Mouse (Mus musculus) heart, embryonic 15.5 days (tissue): ENCODE data around the gene Tigar. TPM values are rescaled to one million over a fixed set of nuclear protein-coding genes. Genes with fewer than 3 reads are reported as not detected.

Experiments
- ATAC-seq: fragments of 200-750 bp; cut with Nextera tagmentation; replicated peaks from 2 replicates; pipeline ENCODE4 v1.8.0; 2017; ENCODE audit warnings: low read depth, moderate TSS enrichment; ENCODE audit not compliant: insufficient number of reproducible peaks, insufficient read depth, low FRiP score
- H3K27ac ChIP-seq: fragments of 300-500 bp; sonication (generic); 2 replicates; pipeline ENCODE4 v1.5.1; 2015; ENCODE audit warnings: mild to moderate bottlenecking, inconsistent platforms
- H3K27me3 ChIP-seq: fragments of 300-500 bp; sonication (generic); 2 replicates; pipeline ENCODE4 v1.6.1; 2015; ENCODE audit warnings: inconsistent platforms
- H3K36me3 ChIP-seq: fragments of 300-500 bp; sonication (generic); 2 replicates; pipeline ENCODE4 v1.6.1; 2015; ENCODE audit warnings: mild to moderate bottlenecking, inconsistent platforms
- H3K4me1 ChIP-seq: fragments of 300-500 bp; sonication (generic); replicated peaks from 2 replicates; pipeline ENCODE4 v1.6.1; 2015; ENCODE audit warnings: inconsistent platforms
- H3K4me2 ChIP-seq: fragments of 300-500 bp; sonication (generic); 2 replicates; pipeline ENCODE4 v1.6.1; 2015; ENCODE audit warnings: inconsistent platforms, mild to moderate bottlenecking, moderate library complexity
- H3K4me3 ChIP-seq: fragments of 300-500 bp; sonication (generic); 2 replicates; pipeline ENCODE4 v1.5.1; 2015; ENCODE audit warnings: mild to moderate bottlenecking, inconsistent platforms
- H3K9ac ChIP-seq: fragments of 300-500 bp; sonication (generic); 2 replicates; pipeline ENCODE4 v1.6.1; 2015; ENCODE audit warnings: mild to moderate bottlenecking, inconsistent platforms
- H3K9me3 ChIP-seq: fragments of 300-500 bp; sonication (generic); replicated peaks from 2 replicates; pipeline ENCODE4 v1.6.1; 2016; ENCODE audit warnings: inconsistent platforms
- WGBS: fragments of 180-500 bp; shearing (Covaris S2); methylation state at CpG from one replicate; pipeline ENCODE4 v1.1.7; 2015; ENCODE audit warnings: mixed read lengths; 5-methylcytosine and 5-hydroxymethylcytosine counted together
- polyA plus RNA-seq: library from polyadenylated mRNA; unstranded; fragments of >200 nt; fragmentation: Nextera tagmentation; extraction: Ambion mirVana; gene quantifications from 2 replicates; pipeline ENCODE4 v1.2.1, GENCODE M21; 2015

The Tigar gene
- 6.2 and 7.8 TPM in 2 replicates for polyA plus RNA-seq

GRCm38 (mm10) chr6:127109402-127109930, at the start of gene Tigar:
Tigar (minus strand) TSS chr6:127109557.
- WGBS = under 1% methylated on average over 37 of the region's 37 CpGs
- peak; percentile 98 for ATAC-seq
- Histone ChIP-seq H3K36me3 (no peaks in the 10 kb centered on the region), H3K9ac (peak within 1 kb of the TSS; percentile 62), H3K9me3 (no peaks in the 10 kb centered on the region), H3K27ac (peak within 1 kb of the TSS; percentile 57; the same call in 1 of the 2 replicates), H3K4me2 (peak within 1 kb of the TSS; percentile 84), H3K27me3 (no peaks in the 10 kb centered on the region), H3K4me1 (peaks cover 21% of the 10 kb centered on the region), H3K4me3 (peak within 1 kb of the TSS; percentile 68)

DNA sequence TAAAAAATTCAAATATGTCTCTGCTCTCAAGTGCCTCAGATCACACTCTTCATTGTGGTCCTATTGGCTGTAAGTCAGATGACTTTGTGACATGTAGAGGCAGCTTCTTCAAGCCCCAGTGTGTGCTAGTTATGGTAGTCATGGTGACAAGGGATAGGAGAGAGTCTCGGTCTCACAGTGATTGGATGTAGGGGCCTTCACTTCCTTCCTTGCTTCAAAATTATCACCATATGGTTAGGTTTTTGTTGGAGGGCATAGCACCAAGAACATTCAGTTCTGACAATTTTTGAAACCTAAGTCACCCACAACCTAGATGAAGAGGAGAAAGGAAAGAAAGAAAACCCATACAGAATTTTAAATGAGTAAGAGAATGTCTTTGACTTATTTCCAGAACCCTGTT, 48.0 kb upstream of the Tigar start:
- H3K9ac ChIP-seq = no peak overlapping the region
- 0 out of 2 replicates have a peak, but pooled peaks cover 3% of the 10 kb centered on the region for H3K27me3 ChIP-seq
- no peak overlapping the region for H3K4me3 ChIP-seq
- H3K4me1 ChIP-seq = peaks cover 31% of the 10 kb centered on the region
- H3K9me3 ChIP-seq = no peaks in the 10 kb centered on the region
- H3K27ac ChIP-seq = no peak overlapping the region
- H3K4me2 ChIP-seq = no peak overlapping the region
- no peaks in the 10 kb centered on the region for H3K36me3 ChIP-seq
- 51% methylated on average over 1 of the region's 1 CpGs for WGBS
- ATAC-seq = no peak

DNA sequence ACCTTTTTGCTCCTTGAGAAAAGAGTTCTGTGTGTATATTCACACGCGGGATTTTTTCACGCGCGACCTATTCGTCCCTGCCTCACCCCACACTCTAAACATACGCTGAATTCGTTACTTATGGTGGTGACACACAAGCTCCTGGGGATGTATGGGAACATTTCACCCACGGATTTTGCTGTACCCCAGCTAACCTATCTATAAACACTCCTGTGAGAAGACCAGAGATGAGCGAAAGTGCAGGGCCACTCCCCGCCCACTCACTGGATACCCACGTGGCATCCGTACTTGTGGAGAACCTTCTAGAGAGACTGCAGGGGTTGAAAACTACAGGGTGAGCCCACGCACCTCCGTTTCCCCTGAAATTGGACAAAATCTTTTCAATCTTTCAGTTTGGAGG, 46.1 kb upstream of the Tigar start:
- 0 out of 2 replicates have a peak, but pooled peaks cover 3% of the 10 kb centered on the region for H3K27me3 ChIP-seq
- ATAC-seq = no peak
- peaks cover 44% of the 10 kb centered on the region for H3K4me1 ChIP-seq
- H3K9ac ChIP-seq = peak overlapping the region; percentile 57
- peak overlapping the region; percentile 92 for H3K4me2 ChIP-seq
- WGBS = 1% methylated on average over 15 of the region's 15 CpGs
- no peaks in the 10 kb centered on the region for H3K9me3 ChIP-seq
- H3K27ac ChIP-seq = peak overlapping the region; percentile 91
- peak overlapping the region; percentile 89 for H3K4me3 ChIP-seq
- H3K36me3 ChIP-seq = no peaks in the 10 kb centered on the region

DNA sequence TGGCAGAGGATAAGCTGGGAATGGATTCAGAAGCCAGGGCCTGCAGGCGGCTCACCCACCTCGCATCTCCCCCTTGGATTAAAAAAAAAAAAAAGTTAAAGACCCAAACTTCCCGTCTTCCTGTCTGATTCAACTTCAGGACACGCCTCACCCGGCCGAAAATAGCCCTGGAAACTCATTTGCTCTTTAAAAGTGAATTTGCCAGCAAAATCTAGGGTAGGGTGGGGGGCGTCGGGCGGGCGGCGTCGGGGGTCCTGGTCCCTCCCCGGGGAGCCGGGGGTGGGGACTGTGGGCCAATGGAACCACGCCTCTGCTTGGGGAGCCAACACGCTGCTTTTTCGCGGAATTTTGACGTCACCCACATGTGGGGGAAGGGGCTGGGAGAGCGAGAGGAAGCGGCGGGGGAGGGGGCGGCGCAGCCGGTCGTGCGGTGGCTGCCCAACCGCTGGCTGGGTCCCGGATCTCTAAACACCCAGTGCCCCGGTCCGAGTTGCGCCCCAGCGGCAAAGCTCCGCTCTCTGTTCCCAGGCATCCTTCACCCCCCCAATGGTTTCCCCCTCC, 45.4 kb upstream of the Tigar start:
- H3K9ac ChIP-seq = peak overlapping the region; percentile 57
- peaks cover 44% of the 10 kb centered on the region for H3K4me1 ChIP-seq
- H3K36me3 ChIP-seq = no peaks in the 10 kb centered on the region
- 0 out of 2 replicates have a peak, but pooled peaks have one; percentile 36 for ATAC-seq
- H3K27me3 ChIP-seq = 0 out of 2 replicates have a peak, but pooled peaks cover 3% of the 10 kb centered on the region
- no peaks in the 10 kb centered on the region for H3K9me3 ChIP-seq
- H3K4me2 ChIP-seq = peak overlapping the region; percentile 92
- WGBS = under 1% methylated on average over 34 of the region's 34 CpGs
- H3K27ac ChIP-seq = peak overlapping the region; percentile 91
- H3K4me3 ChIP-seq = peak overlapping the region; percentile 89

- peak overlapping the region; percentile 91 for H3K27ac ChIP-seq
- H3K4me3 ChIP-seq = peak overlapping the region; percentile 89
- no peaks in the 10 kb centered on the region for H3K36me3 ChIP-seq
- no peak for ATAC-seq
- H3K27me3 ChIP-seq = 0 out of 2 replicates have a peak, but pooled peaks cover 3% of the 10 kb centered on the region
- H3K9me3 ChIP-seq = no peaks in the 10 kb centered on the region
- under 1% methylated on average over 30 of the region's 30 CpGs for WGBS
- H3K9ac ChIP-seq = peak overlapping the region; percentile 57
- peaks cover 44% of the 10 kb centered on the region for H3K4me1 ChIP-seq
- H3K4me2 ChIP-seq = peak overlapping the region; percentile 92
Measured at GRCm38 (mm10) chr6:127153972-127154707, 44.8 kb upstream of the Tigar start.

- H3K9ac ChIP-seq = peak overlapping the region; percentile 49
- H3K4me1 ChIP-seq = peaks cover 49% of the 10 kb centered on the region
- no peaks in the 10 kb centered on the region for H3K9me3 ChIP-seq
- peak overlapping the region; percentile 92 for H3K4me2 ChIP-seq
- no peaks in the 10 kb centered on the region for H3K36me3 ChIP-seq
- 0 out of 2 replicates have a peak, but pooled peaks cover 3% of the 10 kb centered on the region for H3K27me3 ChIP-seq
- peak overlapping the region; percentile 91 for H3K27ac ChIP-seq
- no peak for ATAC-seq
- peak overlapping the region; percentile 89 for H3K4me3 ChIP-seq
- WGBS = 0% methylated on average over 28 of the region's 28 CpGs
Measured at GRCm38 (mm10) chr6:127153296-127153800, 44.0 kb upstream of the Tigar start.

- Histone ChIP-seq H3K27me3 (no peaks in the 10 kb centered on the region), H3K4me2 (peak within 1 kb of the TSS; percentile 92), H3K36me3 (no peaks in the 10 kb centered on the region), H3K9me3 (no peaks in the 10 kb centered on the region), H3K27ac (peak within 1 kb of the TSS; percentile 91), H3K4me3 (peak within 1 kb of the TSS; percentile 89), H3K4me1 (peaks cover 58% of the 10 kb centered on the region), H3K9ac (peak within 1 kb of the TSS; percentile 65)
- WGBS = under 1% methylated on average over 40 of the region's 40 CpGs
- peak; percentile 75 for ATAC-seq
Measured at GRCm38 (mm10) chr6:127152106-127152951, 43.0 kb upstream of the Tigar start, which contains the start of gene Ccnd2. Ccnd2 (minus strand) TSS chr6:127152193.

DNA sequence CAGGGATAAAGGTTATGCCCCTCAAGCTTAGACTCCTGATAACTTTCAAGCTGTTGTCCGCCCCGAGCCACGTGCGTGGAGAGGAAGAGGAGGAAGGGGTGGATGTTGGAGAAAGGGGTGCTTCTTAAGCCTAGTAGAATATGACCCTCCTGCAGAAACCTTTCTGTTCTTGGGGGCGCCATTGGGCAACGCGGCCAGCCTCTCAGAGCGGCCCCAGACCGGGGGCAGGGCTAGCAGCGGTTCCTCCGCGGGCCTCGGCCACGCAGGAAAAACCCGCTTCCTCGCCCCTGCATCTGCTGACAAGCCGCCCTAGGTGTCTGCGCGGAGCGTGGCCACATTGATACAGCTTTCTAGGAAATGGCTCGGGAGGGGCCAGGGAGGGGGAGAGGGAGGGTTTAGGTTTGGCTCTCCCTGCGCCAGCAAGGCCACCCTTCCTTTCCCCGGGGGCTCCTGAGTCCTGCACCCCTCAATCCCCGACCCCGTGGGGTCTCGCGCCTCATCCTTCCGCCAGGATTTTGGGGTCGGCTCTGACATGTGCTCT, 42.3 kb upstream of the Tigar start:
- peak; percentile 3; the same call in 1 of the 2 replicates for ATAC-seq
- peak overlapping the region; percentile 65 for H3K9ac ChIP-seq
- peak overlapping the region; percentile 92 for H3K4me2 ChIP-seq
- H3K4me3 ChIP-seq = peak overlapping the region; percentile 89
- H3K36me3 ChIP-seq = no peaks in the 10 kb centered on the region
- H3K27ac ChIP-seq = peak overlapping the region; percentile 91
- 0% methylated on average over 29 of the region's 29 CpGs for WGBS
- peaks cover 64% of the 10 kb centered on the region for H3K4me1 ChIP-seq
- H3K9me3 ChIP-seq = no peaks in the 10 kb centered on the region
- no peaks in the 10 kb centered on the region for H3K27me3 ChIP-seq

GRCm38 (mm10) chr6:127150663-127151564, 41.6 kb upstream of the Tigar start:
- WGBS = 1% methylated on average over 34 of the region's 34 CpGs
- peak overlapping the region; percentile 88 for H3K9ac ChIP-seq
- peaks cover 71% of the 10 kb centered on the region for H3K4me1 ChIP-seq
- no peaks in the 10 kb centered on the region for H3K27me3 ChIP-seq
- peaks cover 3% of the 10 kb centered on the region for H3K36me3 ChIP-seq
- peak overlapping the region; percentile 89 for H3K4me3 ChIP-seq
- H3K9me3 ChIP-seq = no peaks in the 10 kb centered on the region
- H3K4me2 ChIP-seq = peak overlapping the region; percentile 92
- peak overlapping the region; percentile 91 for H3K27ac ChIP-seq
- ATAC-seq = peak; percentile 62
